Mouse (Mus musculus) left cerebral cortex, postnatal 4 days (tissue): ENCODE data around the gene Tram2. TPM values are rescaled to one million over a fixed set of nuclear protein-coding genes. Genes with fewer than 3 reads are reported as not detected.

Experiments
- DNase-seq: peaks from one replicate; pipeline ENCODE4 v3.0.0-alpha.2; 2022
- intact Hi-C: fragments of 180-260 bp; cut with DNase I; formaldehyde crosslinking; loops from one replicate; pipeline ENCODE4 v1.15.1; 2025
- total RNA-seq, 2 experiments: library from RNA; stranded (reverse); gene quantifications; 2 replicates each; pipeline ENCODE4 v1.2.3; 2021

Tram2 gene
- total RNA-seq, 2 experiments from 2014 or later: 4.2 to 4.9 TPM

DNA sequence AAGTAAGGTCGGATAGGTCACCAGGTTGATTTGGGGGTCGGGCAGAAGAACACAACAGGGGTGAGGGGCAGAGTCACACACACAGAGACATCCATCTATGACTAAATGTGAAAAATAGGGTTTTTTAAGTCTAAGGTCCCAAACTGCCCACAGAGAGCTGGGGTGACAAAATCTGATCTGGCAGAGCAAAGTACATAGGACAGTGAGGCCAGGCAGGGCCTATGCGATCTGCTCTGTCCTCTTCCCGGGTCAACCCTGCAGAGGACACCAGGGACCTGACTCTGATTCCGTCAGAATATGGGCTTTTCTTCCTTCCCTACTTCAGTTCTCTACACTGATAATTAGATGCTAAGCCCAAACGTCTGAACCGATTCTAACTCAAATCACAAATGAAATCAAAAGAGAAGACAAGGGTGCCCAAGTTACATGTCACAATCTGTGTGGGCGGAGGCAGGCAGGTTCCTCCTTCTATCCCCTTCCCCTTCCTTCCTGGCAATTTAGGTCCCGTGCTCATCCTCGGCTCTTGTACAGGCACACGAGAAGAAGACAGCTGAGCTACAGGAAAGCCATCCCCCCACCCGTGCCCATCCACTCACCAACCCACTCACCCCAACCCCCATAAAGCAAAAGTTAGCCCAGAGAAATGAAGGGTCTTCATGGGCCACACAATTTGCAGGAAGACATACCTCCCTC, 9.1 kb downstream of the Tram2 start:
- DNase-seq: no peak
- intact Hi-C loops: no loop called here

DNA sequence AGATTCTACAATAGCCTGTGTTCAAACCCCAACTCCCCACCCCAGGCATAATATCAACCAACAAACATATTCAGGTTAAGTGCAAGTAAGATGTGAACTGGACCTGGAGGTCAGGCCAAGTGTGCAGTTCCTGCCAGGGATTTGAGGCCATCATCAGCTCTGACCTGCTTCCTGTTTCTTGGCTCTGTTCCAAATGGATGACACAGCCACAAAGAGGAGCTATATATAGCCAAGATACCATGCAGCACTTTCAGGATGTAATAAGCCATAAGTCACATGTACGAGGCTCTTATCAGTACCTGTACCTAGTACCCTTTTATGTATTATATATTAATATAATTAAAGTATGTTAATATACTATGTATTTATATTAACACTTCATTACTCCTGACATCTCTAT, 10.5 kb downstream of the Tram2 start:
- intact Hi-C loops: no loop called here
- DNase-seq: no peak

DNA sequence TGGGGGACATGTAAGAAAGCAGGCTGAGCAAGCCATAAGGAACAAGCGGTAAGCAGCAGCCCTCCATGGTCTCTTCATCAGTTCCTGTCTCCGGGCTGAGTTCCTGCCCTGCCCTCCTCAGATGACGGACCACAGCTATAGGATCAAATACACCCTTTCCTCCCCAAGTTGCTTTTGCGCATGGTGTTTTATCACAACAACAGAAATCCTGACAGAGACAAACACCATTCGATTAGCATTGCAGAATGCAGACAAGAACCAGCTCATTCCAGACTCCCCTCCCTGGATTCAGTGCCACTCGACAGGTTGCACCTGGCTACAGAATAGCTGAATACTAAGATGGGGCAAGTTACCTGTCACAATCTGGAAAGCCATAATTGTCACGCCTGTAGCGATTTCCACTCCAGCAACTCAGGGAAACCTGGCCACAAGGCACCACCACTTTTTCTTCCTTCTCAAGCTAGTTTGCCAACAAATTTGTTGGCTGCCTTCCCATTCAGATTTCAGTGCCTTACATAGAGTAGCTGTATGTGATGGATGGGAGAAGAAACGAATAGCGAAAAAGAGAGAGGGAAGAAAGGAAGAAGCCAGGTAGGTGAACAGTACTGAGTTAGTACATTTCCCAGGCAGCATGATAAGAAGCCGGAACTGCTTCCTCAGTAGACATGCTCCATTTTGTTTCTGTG, 11.3 kb downstream of the Tram2 start:
- intact Hi-C loops: no loop called here
- DNase-seq: no peak

DNA sequence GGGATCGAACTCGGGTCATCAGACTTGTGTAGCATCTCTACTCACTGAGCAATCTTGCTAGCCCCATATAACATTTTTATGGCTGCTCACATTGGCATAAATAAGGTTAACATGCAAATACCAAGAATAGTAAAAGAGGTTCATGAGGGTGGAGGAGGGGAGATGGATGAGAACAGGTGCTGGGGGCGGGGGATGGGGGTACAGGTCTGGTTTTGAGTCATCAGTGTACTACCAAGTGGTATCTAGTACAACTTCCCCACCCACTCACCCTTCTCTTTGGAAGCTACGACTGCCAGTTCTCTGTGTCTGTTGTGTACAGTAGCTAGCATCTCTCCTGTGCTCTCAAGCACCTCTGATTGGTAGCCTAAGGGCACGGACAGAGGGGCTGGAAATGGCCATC, 14.9 kb downstream of the Tram2 start:
- no peak for DNase-seq
- intact Hi-C loops: no loop called here

DNA sequence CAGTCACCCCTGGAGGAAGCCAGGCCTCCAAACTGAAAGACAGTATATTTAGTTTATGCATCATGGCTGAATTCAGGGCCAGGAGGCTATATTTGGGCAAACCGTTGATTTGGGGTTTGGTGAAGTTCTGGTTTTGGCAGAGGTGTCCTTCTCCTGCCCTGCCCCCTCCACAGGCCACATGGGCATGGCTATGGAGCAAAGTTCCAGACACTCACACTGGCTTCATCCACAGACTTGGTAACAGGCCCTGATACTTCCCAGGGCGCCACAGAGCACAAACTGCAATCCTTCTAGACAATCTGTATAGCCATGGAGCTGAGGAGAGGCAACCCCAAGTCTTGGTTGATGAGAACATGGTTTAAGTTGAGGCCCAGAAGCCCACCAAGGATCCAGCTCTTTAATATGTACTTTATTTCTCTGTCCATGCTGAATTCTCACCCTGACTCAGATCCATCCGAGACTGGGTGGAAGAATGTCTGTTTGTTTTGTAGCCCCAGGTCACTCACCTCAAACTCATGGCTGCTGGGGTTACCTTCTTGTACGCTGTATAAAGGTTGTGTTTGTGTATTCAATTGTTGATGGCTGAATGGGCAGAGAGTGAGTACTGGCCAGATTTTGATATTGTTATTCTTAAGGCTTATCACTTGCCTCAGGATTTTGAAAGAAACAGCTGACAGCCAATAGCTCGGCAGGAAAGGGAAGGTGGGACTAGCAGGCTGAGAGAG, 19.5 kb downstream of the Tram2 start:
- DNase-seq: no peak
- intact Hi-C loops: no loop called here

DNA sequence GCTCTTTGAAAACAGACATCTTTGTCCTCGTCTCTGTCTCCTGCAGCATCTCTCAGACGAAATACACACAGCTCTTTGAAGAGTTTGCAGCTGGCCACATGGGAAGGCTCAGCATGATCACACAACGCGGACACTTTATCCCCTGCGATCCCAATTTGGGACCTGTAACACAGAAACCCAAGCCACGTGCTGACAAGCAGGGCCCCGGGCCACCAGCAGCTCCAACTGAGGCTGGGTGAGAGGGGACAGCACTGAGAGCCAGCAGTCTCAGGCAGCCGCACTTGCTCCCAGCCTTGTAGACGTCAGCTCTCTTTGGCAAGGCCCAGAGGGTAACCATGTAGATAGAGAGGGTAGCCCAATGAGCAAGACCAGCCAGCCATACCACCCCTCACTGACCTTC, 26.0 kb downstream of the Tram2 start:
- intact Hi-C loops: no loop called here
- DNase-seq: no peak

DNA sequence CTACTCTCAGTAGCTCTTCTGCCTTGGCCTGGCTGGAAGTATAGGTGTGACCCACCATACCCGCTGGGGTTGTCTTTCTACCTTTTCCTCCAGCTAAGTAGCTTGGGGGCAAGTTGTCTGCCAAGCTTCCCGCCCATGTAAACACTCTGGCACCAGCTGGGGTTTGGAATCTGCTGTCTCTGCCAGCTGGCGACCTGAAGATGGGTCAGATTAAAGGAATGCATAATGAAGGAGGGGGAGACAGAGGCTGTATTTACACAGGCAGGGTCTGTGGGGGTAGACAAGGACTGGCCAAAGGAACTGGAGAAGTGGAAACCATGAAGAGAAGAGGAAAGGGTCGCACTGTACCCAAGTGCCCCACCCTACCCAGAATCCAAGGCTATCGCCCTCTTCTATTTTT, 26.4 kb downstream of the Tram2 start:
- peak; percentile 52 for DNase-seq
- intact Hi-C loops: no loop called here

DNA sequence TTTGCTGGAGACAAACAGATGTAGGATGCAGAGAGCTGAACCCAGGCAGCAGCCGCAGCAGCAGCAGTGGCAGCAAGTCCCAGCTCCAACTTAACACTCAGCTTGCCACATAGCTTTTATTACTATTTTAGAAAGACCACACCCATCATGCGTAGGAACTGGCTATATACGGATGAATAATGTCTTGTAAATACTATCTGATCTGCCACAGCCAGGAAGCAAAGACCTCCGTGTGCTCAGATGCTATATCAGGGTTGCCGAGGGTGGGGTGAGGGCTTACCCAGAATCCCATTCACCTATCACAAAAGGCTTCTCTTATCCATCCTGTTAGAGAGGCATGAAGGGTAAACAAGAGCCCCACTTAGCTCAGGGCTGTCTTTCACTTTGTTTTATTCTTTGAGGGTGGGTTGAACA, 26.9 kb downstream of the Tram2 start:
- intact Hi-C loops: no loop called here

DNA sequence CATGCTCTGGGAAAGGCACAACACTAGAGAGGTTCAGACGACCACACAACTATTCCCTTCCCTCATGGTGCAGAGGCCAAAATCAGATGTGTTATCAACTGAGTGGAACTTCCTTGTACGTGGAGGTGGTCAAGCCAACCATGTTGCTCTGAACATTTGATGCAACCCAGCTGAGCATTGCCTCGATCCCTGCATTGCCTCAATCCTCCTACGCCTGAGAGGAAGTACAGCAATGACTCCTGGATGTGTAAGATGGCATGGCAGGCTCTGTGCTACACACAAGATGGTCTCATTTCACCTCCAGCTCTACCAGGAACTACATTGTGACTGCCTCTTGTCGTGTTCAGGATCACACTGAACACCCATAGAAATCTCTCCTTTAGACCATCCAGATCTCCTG, 30.0 kb downstream of the Tram2 start:
- intact Hi-C loops: no loop called here
- DNase-seq: no peak

More for the DNA sequence above, 26.9 kb downstream of the Tram2 start:
- no peak for DNase-seq

DNA sequence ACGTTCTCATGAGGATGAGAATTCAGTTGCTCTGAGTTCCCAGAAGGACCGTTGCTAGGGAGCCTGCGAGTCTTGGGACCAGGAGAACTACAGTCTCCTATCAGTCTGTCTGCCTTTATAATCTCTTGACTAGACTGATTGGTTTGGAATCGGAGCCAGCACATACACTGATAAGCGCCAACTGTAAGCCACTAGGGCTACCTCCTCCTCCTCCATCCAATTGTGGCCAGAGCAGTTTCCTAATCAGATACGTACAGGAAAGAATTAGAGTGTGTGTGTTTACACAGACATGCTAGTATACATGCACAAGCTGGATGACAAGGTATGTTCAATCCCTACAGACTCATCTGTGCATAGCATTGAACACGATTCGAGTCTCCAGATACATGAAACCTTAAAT, 30.6 kb downstream of the Tram2 start:
- intact Hi-C loops: no loop called here
- DNase-seq: no peak

DNA sequence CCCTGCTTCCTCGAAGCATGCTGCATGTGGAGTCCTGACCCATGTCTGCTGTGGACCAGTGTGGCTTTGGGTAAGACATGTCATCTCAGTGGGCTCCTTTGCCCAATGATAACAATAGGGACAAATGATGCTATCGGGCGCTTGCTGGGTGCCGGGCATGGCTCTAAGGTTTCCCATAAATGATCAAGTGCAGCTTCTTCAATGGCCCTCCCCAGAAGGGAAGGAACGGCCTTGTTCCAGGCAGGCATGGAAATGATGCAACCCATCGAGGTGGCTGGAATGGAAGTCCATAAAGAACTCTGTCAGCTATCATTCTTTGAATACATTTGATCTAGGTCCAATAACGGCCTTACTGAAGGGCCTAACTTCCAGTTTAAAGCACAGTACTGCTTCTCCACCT, 36.6 kb downstream of the Tram2 start:
- intact Hi-C loops: no loop called here
- DNase-seq: no peak

DNA sequence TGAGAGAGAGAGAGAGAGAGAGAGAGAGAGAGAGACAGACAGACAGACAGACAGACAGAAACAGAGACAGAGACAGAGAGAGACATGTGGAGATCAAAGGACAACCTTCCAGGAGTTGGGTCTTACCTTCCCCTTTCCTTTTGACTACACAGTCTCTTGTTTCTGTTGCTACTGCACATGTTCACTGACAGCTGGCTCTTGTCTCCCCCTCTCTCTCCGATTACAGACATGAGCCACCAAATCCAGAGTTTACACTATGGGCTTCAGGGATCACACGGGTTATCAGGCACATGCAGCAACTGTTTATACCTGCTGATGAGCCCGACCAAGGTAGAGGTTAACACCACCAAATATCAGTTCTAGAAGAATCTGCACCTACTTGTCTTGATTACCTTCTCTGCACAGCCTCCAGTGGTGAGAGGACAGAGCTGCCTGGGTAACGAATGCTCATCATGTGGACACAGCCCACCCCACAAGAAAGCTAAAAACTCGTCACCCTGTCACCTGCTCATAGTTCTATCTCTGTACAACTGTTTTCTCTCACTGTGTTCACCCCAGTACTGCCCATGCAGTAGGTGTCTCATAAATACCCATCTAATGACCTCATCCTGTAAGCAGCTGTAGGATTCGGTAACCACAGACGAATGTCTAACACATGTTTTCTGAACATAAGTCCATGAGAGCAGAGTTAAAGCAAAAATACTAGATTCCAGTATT, 38.3 kb downstream of the Tram2 start:
- intact Hi-C loops: no loop called here

DNA sequence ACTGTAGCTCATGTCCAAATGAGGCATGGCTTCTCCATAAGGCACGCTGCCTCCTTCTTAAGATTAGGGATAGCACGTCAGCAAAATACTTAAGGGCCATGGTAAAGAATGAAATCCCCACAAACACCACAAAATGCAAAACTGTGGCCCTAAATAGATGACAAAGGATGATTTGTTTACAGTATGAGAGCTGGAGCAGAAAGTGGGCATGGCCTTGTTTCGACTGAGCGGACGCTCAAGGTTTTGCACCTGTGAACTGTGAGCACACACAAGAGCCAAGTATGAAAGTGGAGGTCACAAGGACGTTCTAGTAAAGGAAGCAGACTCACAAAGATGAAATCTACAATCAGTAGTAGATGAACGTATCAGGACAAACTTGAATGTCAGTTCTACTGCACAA, 38.9 kb downstream of the Tram2 start:
- DNase-seq: no peak
- intact Hi-C loops: no loop called here

More for the DNA sequence above, 38.3 kb downstream of the Tram2 start:
- no peak for DNase-seq

DNA sequence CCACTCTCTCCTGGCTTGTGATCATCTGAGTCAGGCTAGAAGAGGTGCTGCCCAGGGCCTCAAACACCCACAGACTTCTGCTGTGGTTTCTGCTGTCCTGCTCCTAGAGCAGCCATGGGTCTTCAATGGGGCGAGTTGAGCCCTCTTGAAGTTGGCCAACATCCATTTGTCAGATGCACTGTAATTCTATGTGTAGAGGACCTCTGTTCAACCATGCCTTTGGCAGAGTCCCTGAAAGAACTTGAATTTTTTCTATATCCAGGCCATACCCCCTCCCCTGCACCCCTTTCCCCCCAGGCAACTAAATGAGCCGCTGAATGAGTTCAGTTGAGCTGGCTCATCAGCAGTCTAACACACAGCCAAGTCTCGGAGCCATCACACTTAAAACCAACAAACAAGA, 39.5 kb downstream of the Tram2 start:
- DNase-seq: no peak
- intact Hi-C loops: no loop called here

DNA sequence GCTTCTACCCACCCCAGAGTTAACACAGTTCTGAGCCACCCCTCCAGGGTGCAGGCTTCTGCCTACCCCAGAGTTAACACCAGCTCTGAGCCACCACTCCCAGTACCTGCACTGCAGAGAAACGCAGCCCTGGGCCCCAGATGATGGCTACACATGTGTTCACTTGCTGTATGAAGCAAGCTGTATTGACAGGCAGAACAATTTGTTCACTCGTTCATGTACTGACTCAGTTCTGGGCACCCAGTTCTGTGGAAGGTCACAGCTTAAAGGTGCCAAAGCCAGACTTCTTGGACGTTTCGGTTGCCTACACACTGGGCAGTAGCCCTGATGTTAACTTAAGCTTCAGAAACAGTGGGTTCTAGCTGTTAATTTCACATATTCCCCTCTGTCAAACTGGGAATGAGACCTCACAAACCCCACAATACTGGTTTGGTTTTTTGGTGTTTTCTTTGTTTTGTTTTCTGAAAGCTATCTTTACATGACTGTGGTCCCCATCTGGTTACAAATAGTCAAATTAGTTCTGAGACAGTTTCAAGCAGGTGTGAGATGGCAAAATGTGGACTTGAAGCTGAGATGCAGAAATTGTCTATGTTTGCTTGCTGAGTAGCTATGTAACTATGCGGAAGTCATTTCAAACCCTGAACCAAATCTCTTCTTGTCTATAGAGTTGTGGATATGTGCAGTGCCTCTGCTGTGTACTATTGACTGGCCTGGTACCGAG, 41.0 kb downstream of the Tram2 start:
- no peak for DNase-seq

DNA sequence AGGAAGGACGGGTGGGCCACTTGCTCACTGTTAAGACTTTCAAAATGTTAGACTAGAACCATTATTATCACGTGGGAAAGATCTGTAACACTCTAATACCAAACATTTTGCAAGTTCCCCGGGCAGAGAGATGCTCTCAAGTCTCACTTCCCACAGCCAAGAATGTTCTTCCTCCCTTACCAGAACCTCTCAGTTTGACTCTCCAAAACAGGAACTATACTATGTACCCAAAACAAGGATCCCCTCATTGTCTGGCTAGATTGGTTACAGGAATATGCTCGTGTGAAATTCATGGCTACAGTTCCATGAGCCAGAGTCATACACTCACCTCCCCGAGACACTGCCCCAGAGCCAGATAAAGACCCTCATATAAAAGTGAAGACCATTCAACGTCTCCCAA, 43.2 kb downstream of the Tram2 start:
- no peak for DNase-seq
- intact Hi-C loops: no loop called here

More for the DNA sequence above, 41.0 kb downstream of the Tram2 start:
- intact Hi-C loops: no loop called here

DNA sequence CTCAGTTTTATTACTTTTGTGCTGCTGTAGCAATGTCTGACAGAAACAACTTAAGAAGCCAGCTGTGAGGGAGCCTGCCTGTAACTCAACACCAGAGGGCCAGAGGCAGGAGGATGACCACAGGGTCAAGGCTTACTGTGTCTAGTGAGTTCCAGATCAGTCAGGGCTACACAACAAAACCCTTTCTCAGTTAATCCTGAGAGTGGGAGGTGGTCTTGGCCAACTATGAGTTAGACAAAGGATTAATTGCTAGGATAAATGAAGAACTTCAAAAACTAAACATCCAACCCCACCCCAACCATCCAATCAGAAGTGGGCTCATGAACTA, 45.3 kb downstream of the Tram2 start:
- intact Hi-C loops: no loop called here
- no peak for DNase-seq

DNA sequence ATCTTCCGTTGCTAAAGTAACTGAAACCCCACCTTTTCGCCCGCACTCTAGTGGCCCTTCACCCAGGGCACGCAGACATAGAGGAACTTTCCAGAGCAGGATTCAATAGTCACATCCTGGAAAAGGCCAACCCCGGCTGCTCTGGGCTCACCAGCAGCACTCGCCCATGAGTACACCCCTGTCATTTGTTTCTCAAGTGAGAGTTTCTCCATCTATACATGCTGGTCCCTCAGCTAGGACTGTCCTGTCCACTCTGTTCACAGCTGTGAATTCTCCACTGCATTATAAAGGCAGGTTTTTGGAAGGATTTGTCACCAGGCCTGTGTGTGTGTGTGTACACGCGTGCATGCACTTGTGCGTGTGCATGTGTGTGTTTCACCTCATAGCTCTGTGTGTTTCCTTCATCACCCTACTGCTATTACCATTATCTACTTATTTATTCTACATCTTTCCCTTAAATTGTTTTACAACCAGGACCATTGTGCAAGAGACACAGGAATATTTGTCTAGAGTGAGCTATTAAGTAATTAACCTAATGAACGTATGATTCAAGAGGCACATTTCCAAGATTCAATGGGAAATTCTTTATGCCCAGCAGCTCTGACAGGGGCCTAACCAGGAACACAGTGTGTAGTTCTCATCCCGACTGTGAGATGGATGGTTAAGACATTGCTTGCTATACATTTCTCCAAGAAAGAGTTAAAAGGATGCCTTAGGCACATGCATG, 45.8 kb downstream of the Tram2 start:
- intact Hi-C loops: no loop called here
- DNase-seq: no peak

DNA sequence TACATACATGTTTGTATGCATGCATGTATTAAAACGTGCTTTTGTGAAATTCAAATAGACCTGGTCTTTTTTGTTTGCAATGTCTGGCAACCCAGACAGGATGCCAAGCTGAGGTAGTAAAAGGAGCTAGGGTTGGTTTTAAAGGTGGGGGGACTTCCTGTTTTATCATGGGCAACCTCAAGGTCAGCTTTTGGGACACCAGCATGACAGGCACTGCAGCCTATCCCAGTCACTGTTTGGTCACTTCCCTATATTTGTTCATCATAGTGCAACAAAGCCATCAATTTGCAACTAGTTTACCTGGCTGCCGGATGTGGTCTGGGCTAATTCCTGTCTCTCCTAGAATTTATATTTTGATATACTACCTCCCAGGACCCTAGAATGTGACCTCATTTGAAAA, 47.4 kb downstream of the Tram2 start:
- intact Hi-C loops: no loop called here
- no peak for DNase-seq

DNA sequence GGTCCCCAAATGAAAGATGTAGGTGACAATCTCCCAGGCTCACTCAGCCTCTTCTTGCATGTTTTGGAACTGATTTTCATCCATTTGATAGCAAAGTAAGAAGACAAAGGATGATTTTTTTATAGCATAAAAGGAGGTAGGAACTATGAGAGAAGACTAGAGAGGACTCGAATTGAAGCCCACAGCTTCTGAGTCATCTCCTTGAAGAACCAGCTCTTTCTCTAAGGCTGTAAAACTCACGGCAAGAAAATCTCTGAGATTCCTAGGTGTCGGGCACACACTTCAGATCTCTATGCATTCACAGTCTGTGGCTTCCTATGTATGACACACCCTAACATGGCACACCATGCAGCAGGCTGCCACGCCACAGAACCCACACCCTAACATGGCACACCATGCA, 50.0 kb downstream of the Tram2 start:
- intact Hi-C loops: no loop called here
- no peak for DNase-seq
